Mouse (Mus musculus) thymus, postnatal 4 days (tissue): ENCODE results near the gene Stk11.

Source experiments
- DNase-seq: peaks from one replicate; pipeline ENCODE4 v3.0.0; 2021

Gene Stk11

GRCm38 (mm10) chr10:80146568-80147011 is 31.0 kb downstream of the Stk11 start:
- peak; percentile 19 for DNase-seq

- DNase-seq: peak; percentile 21
Measured at GRCm38 (mm10) chr10:80147146-80147718, 31.6 kb downstream of the Stk11 start.

- peak; percentile 81 for DNase-seq
Measured at GRCm38 (mm10) chr10:80147719-80148601, 32.4 kb downstream of the Stk11 start, which contains the start of gene Midn. Midn (plus strand) TSS chr10:80148272.

DNA sequence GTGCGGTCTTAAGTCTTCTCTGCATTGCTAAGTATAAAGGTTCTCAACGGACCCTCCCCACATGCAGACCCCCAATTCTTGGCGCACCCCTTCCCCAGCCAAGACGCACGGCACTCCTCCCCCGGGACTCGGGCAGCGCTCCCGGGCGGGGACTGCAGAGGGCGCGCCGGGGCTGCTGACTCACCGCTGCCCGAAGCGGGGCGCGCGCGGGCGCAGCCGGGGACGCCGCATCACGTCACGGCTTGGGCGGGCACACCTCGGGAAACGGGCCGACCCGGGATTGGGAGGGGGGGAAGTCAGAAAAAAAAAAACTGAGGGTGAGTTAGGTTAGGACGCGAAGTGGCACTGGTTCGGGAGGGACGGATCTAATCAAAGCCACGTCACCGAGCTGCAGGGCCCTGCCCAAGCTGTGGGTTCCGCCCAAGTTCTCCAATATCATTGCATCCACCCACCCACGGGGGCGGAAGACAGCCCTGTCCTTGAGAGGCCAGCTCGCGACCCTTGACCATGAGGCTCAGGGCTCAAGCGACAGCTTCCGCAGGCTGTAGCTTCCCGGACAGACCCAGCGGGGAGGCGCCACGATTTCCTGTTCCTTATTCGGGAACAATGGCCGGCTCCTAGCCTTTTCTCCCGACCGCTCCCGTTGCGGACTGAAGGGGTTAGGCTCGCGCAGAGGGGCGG is 33.1 kb downstream of the Stk11 start:
- peak; percentile 98 for DNase-seq

GRCm38 (mm10) chr10:80149291-80150225 is 34.0 kb downstream of the Stk11 start:
- peak; percentile 96 for DNase-seq

- peak; percentile 91 for DNase-seq
Measured at GRCm38 (mm10) chr10:80150226-80151210, 34.9 kb downstream of the Stk11 start.

DNA sequence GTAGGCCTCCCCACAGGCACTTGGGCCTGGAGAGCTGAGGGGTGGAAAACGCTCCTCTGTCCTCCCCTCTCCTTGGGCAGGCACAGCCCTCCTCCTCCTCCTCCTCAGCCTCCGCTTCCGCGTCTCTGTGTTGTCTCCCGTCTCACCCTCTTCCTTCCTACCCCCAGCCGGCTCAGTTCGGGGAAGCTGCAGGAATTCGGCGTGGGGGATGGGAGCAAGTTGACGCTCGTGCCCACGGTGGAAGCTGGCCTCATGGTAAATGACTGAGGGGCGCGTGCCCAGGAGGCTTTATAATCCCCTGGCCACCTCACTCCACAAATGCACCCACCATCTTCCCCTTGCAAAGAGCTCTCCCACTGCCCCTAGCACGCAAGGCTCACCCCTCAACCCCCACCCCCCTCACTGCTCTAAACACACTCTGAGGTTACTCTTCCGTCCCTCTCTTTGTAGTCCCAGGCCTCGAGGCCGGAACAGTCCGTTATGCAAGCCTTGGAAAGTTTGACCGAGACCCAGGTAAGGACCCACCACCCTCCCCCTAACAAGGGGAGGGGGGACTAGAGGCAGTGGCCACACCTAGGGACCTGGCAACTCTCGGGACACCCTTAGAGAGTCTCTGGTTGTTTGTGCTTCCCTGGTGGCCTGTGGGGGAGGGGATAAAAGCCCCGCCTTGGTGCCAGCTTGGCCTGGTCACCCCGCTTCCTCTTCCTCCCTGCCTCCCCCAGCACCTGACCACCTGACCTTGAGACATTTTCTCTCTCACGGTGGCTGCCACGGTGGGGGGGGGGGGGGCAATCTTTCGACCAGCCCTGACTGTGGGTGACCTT is 35.8 kb downstream of the Stk11 start:
- DNase-seq: peak; percentile 79

GRCm38 (mm10) chr10:80152071-80152872 is 36.7 kb downstream of the Stk11 start:
- peak; percentile 57 for DNase-seq

DNA sequence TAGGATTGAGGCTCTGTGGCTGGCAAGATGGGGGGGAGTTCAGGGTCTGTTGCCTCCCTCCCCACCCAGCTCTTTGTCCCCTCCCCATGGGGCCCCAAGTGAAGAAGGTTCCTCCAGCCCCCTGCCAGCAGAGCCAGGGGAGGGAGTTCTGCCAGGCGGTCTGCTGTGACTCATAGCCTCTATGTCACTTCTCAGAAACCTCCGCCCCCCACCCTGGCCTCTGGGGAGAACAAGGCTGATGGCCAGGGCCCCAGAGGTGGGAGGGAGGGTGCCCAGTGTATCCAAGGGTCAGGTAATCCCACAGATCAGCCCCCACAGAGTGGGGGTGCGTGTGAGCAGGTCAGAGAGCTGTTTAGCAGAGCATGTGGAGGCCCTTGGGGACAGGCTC is 37.3 kb downstream of the Stk11 start:
- DNase-seq: peak; percentile 56

GRCm38 (mm10) chr10:80153713-80154112 is 38.1 kb downstream of the Stk11 start:
- no peak for DNase-seq

- DNase-seq: no peak
Measured at GRCm38 (mm10) chr10:80154384-80154783, 38.8 kb downstream of the Stk11 start.

DNA sequence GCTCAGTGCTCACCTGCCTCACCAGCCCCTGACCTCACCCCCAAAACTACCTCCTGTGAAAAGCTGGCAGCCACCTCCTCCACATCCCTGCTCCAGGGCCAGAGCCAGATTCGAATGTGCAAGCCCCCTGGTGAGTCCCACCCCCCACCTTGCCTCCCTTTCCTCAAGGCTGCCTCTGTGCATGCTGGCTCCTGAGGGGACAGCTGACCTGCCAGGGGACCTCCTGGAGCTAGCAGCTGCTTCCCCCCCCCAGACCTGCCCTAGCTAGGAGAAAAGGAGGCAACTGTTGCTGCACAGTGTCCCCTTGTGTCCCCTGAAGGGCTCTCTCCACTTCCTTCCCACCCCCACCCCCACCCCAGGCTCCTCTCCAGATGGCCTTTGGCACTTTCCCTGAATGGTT is 39.7 kb downstream of the Stk11 start:
- DNase-seq: no peak

GRCm38 (mm10) chr10:80156002-80156751 is 40.6 kb downstream of the Stk11 start:
- DNase-seq: no peak

- no peak for DNase-seq
Measured at GRCm38 (mm10) chr10:80156752-80157053, 41.1 kb downstream of the Stk11 start.

DNA sequence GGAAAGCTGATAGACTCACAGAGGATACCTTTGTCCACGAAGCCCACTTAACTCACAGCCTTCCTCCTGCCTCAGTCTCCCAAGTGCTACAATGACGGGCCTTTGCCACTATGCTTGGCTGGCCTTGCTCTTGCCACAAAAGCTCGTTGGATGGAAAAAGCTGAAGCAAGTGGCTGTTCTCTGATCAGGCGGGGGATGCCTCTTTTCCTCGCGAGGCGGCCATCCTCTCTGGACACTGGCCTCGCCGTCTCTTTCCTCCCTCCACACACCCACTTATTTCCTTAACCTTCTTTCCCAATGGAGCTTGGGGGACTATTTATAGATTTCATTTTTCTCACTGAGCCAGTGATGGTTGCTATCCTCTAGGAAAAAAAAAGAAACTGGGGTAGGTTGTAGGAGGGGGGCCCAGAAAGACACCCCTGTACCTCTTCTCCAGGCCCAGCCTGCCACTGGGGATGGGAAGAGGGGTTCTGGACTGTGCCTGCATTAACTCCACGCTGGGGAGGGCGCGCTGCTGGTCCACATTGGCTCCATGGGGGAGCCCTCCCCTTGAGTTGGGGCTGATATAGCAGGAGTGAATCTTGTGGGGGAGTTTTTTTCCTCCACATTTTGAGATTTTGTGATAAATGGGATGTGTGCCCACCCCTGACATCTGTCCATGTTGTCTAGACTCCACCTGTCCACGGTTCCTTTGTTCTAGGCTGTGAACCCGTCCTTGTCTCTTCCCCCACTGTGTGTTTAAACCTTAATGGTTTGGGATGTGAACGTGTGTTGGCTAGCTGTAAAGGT is 41.7 kb downstream of the Stk11 start:
- DNase-seq: peak; percentile 37

- peak; percentile 75 for DNase-seq
Measured at GRCm38 (mm10) chr10:80158307-80158986, 42.8 kb downstream of the Stk11 start.

DNA sequence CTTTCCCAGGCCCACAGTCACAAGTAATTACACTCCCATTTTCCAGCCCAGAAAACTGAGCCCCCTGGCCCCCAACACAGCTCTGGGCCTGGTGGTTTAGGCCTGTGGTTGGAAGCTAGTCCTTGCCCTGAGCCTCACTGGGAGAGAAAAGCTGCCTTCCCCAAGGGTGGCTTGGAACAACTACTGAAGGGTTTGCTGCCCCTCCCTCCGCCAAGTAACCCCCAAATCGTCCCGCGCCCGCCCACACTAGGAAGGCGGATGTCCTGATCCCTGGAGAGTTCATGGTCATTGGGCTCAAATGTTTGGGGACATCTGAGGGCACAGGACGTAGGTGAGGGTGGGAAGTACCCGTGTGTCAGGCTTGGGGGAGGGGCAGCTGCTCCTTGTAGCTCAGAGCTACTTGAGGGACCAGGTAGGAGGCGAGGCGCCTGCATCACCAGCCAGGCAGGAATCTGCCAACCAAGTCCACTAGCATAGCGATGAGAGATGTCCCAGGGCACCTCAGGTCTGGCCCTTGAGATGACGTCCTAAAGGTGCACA is 43.5 kb downstream of the Stk11 start:
- peak; percentile 81 for DNase-seq
